Mouse (Mus musculus): ENCODE measurements around the gene Gm4450. TPM values are rescaled to one million over a fixed set of nuclear protein-coding genes. Genes with fewer than 3 reads are reported as not detected.
"Not testable (repeated sequence)": the region's sequence is repeated elsewhere in the genome, so short reads cannot be mapped to it uniquely, and the experiment has no call there.

The Gm4450 gene
- polyA plus RNA-seq (2012; fragmentation: generic; extraction: Trizol) = not detected

GRCm38 (mm10) chr3:98457026-98457425 is at the start of gene Gm4450:
TSS of gene Gm4450 (minus strand) at chr3:98457126.
- not testable (repeated sequence) for H3K4me3 ChIP-seq; H3K27me3 ChIP-seq (ENCODE audit: control insufficient read depth, insufficient read depth, insufficient read length); H3ac ChIP-seq (ENCODE audit: control insufficient read depth, insufficient read length); H3K36me3 ChIP-seq (ENCODE audit: control insufficient read depth, insufficient read depth); H3K4me2 ChIP-seq (ENCODE audit: low read depth); H3K79me2 ChIP-seq (ENCODE audit: control insufficient read depth, insufficient read depth)

GRCm38 (mm10) chr3:98497401-98497800 is 40.5 kb upstream of the Gm4450 start:
- H3K4me3 ChIP-seq; H3K36me3 ChIP-seq (ENCODE audit: control insufficient read depth, insufficient read depth); H3K27me3 ChIP-seq (ENCODE audit: control insufficient read depth, insufficient read depth, insufficient read length); H3ac ChIP-seq (ENCODE audit: control insufficient read depth, insufficient read length); H3K4me2 ChIP-seq (ENCODE audit: low read depth); H3K79me2 ChIP-seq (ENCODE audit: control insufficient read depth, insufficient read depth): not testable (repeated sequence)

DNA sequence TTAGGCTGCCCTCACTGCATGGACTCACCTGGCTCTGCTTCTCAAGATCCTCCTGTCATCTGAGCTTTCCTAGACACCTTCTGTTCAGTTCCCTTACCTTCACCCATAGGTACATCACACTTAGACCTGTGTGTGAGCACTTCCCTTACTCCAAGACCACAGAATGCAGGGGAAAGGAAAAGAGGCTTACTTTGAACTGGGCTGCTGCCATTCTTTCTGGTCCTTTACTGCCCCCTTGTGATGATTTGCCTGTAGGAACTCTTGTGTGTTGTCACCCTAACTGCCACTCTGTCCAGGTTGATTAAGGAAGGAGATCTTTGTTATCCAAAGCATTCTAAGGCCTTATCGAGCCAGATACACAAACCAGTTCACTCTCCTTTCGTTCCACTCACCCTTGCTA is 39.8 kb upstream of the Gm4450 start:
- H3K36me3 ChIP-seq (ENCODE audit: control insufficient read depth, insufficient read depth); H3K79me2 ChIP-seq (ENCODE audit: control insufficient read depth, insufficient read depth); H3ac ChIP-seq (ENCODE audit: control insufficient read depth, insufficient read length); H3K27me3 ChIP-seq (ENCODE audit: control insufficient read depth, insufficient read depth, insufficient read length); H3K4me3 ChIP-seq; H3K4me2 ChIP-seq (ENCODE audit: low read depth): not testable (repeated sequence)

DNA sequence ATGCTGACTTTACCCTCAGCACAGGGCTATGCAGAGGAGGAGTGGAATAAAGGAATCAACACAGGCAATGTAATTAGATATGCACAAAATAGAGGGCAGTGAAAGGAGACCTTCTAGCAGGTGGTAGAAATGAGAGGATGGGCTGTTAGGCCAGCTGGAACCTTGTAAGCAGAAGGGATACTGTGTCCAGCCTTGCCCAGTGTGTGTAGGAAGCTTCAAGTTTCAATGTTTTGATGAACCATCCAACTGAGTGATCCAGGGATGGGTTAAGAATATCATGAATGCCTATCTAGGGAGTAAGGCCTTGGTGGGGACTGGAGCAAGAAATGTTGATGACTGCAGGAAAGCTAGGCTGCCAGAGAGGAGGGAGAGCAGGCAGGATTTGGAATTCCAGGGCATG is 38.1 kb upstream of the Gm4450 start:
- not testable (repeated sequence) for H3K4me2 ChIP-seq (ENCODE audit: low read depth); H3K4me3 ChIP-seq; H3K36me3 ChIP-seq (ENCODE audit: control insufficient read depth, insufficient read depth); H3K27me3 ChIP-seq (ENCODE audit: control insufficient read depth, insufficient read depth, insufficient read length); H3K79me2 ChIP-seq (ENCODE audit: control insufficient read depth, insufficient read depth); H3ac ChIP-seq (ENCODE audit: control insufficient read depth, insufficient read length)

DNA sequence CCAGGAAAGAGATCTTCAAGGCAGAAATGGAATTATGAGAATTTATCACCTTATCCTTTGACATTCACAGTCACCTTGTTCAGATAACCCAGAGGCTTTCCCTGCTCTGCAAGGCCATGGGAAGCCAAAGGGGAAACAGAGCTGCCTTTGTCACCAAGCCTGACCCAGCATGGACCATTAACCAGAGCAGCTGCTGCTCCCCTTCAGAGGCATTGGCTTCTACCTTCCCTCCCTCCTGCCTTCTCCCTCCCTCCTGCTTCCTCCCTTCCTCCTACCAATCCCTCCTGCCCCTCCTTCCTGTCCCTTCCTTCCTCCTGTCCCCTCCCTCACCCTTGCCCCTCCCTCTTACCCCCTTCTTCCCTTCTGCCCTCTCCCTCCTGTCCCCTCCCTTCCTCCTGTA is 37.3 kb upstream of the Gm4450 start:
- H3K4me2 ChIP-seq (ENCODE audit: low read depth); H3K79me2 ChIP-seq (ENCODE audit: control insufficient read depth, insufficient read depth); H3K27me3 ChIP-seq (ENCODE audit: control insufficient read depth, insufficient read depth, insufficient read length); H3ac ChIP-seq (ENCODE audit: control insufficient read depth, insufficient read length); H3K36me3 ChIP-seq (ENCODE audit: control insufficient read depth, insufficient read depth); H3K4me3 ChIP-seq: not testable (repeated sequence)

DNA sequence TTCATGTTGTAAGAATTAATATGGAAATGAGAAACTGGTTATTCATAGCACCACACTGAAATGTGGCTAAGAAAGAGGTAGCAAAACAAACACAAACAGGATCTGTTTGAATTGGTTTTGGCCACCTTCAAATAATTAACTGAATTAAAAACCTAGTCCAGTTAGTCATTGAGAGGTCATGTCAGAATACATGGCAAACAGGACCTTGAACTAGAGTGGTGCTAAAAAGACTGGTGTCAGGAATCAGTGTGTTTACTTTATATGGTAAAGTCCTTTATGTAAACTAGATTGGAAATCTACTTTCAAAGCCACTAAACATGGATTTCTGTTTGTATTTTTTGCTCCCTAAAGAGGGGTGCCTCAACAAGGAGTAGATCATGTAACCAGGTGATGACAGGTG is 14.6 kb upstream of the Gm4450 start:
- not testable (repeated sequence) for H3K36me3 ChIP-seq (ENCODE audit: control insufficient read depth, insufficient read depth); H3K27me3 ChIP-seq (ENCODE audit: control insufficient read depth, insufficient read depth, insufficient read length); H3K4me2 ChIP-seq (ENCODE audit: low read depth); H3ac ChIP-seq (ENCODE audit: control insufficient read depth, insufficient read length); H3K4me3 ChIP-seq; H3K79me2 ChIP-seq (ENCODE audit: control insufficient read depth, insufficient read depth)

DNA sequence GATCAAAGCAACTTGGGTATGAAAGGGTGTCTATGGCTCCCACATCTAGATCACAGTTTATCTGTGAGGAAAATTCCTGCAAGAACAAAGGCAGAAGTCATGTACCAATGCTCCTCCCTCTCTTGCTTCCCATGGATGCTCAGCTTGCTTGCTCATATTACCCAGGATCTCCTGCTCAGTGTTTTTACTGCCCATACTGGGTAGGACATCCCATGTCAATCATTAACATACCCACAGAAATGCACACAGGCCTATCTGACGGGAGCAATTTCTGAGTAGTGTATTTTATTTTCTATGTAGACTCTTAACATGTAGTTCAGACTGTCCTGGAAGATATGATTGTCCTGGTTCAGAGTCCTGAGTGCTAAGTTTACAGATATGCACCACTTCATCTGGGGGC is 14.1 kb upstream of the Gm4450 start:
- H3K4me3 ChIP-seq; H3K79me2 ChIP-seq (ENCODE audit: control insufficient read depth, insufficient read depth); H3K27me3 ChIP-seq (ENCODE audit: control insufficient read depth, insufficient read depth, insufficient read length); H3K36me3 ChIP-seq (ENCODE audit: control insufficient read depth, insufficient read depth); H3K4me2 ChIP-seq (ENCODE audit: low read depth); H3ac ChIP-seq (ENCODE audit: control insufficient read depth, insufficient read length): not testable (repeated sequence)

DNA sequence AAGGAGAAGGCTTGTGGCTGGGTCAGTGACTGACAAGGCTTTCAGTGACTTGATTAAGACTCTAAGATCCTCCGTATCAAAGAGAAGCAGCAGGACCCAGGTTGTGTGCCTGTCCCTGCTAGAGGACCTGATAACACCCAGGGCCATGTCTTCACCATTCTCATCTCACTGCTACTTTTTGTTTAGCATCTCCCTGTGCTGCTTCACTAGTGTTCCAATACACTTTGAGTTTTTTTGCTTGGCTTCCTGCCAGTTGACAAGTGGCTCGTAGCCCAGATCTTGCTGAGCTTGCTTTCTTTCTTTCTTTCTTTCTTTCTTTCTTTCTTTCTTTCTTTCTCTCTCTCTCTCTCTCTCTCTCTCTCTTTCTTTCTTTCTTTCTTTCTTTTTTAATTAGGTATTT is 12.4 kb upstream of the Gm4450 start:
- H3K27me3 ChIP-seq (ENCODE audit: control insufficient read depth, insufficient read depth, insufficient read length); H3K4me2 ChIP-seq (ENCODE audit: low read depth); H3K36me3 ChIP-seq (ENCODE audit: control insufficient read depth, insufficient read depth); H3ac ChIP-seq (ENCODE audit: control insufficient read depth, insufficient read length); H3K79me2 ChIP-seq (ENCODE audit: control insufficient read depth, insufficient read depth); H3K4me3 ChIP-seq: not testable (repeated sequence)

GRCm38 (mm10) chr3:98453786-98454185 is 3.1 kb downstream of the Gm4450 start:
- H3K27me3 ChIP-seq (ENCODE audit: control insufficient read depth, insufficient read depth, insufficient read length); H3K79me2 ChIP-seq (ENCODE audit: control insufficient read depth, insufficient read depth); H3K4me2 ChIP-seq (ENCODE audit: low read depth): not testable (repeated sequence)

GRCm38 (mm10) chr3:98443924-98444323 is 13.0 kb downstream of the Gm4450 start:
- H3K4me2 ChIP-seq (ENCODE audit: low read depth); H3K27me3 ChIP-seq (ENCODE audit: control insufficient read depth, insufficient read depth, insufficient read length); H3K79me2 ChIP-seq (ENCODE audit: control insufficient read depth, insufficient read depth); H3ac ChIP-seq (ENCODE audit: control insufficient read depth, insufficient read length); H3K36me3 ChIP-seq (ENCODE audit: control insufficient read depth, insufficient read depth); H3K4me3 ChIP-seq: not testable (repeated sequence)

More at GRCm38 (mm10) chr3:98453786-98454185, 3.1 kb downstream of the Gm4450 start:
- not testable (repeated sequence) for H3K36me3 ChIP-seq (ENCODE audit: control insufficient read depth, insufficient read depth); H3ac ChIP-seq (ENCODE audit: control insufficient read depth, insufficient read length); H3K4me3 ChIP-seq

DNA sequence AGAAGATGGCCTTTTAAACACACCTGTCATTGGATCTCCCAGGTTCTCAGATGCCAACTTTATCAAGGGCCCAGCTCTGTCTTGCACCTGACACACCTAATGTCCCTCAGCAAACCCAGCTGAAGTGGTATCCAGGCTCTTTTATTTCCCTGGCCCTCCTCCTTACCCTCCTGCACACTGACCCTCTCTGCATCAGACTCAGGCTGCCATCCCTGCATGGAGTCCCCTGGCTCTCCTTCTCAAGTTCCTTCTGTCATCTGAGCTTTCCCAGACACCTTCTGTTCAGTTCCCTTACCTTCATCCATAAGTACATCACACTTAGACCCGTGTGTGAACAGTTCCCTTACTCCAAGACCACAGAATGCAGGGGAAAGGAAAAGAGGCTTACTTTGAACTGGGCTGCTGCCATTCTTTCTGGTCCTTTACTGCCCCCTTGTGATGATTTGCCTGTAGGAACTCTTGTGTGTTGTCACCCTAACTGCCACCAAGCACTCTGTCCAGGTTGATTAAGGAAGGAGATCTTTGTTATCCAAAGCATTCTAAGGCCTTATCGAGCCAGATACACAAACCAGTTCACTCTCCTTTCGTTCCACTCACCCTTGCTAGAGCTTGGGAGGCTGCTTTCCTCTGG is 13.7 kb downstream of the Gm4450 start:
- not testable (repeated sequence) for H3K27me3 ChIP-seq (ENCODE audit: control insufficient read depth, insufficient read depth, insufficient read length); H3K79me2 ChIP-seq (ENCODE audit: control insufficient read depth, insufficient read depth); H3K4me2 ChIP-seq (ENCODE audit: low read depth); H3K4me3 ChIP-seq; H3ac ChIP-seq (ENCODE audit: control insufficient read depth, insufficient read length); H3K36me3 ChIP-seq (ENCODE audit: control insufficient read depth, insufficient read depth)

DNA sequence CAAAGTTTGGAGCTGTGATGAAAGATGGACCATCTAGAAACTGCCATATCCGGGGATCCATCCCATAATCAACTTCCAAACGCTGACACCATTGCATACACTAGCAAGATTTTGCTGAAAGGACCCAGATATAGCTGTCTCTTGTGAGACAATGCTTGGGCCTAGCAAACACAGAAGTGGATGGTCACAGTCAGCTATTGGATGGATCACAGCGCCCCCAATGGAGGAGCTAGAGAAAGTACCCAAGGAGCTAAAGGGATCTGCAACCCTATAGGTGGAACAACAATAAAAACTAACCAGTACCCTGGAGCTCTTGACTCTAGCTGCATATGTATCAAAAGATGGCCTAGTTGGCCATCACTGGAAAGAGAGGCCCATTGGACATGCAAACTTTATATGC is 14.7 kb downstream of the Gm4450 start:
- not testable (repeated sequence) for H3K79me2 ChIP-seq (ENCODE audit: control insufficient read depth, insufficient read depth); H3K36me3 ChIP-seq (ENCODE audit: control insufficient read depth, insufficient read depth); H3ac ChIP-seq (ENCODE audit: control insufficient read depth, insufficient read length); H3K4me3 ChIP-seq; H3K27me3 ChIP-seq (ENCODE audit: control insufficient read depth, insufficient read depth, insufficient read length); H3K4me2 ChIP-seq (ENCODE audit: low read depth)
